Mouse (Mus musculus) embryonic fibroblast, embryonic 13.5 days (primary cell): ENCODE measurements around the gene Tex264. TPM values are rescaled to one million over a fixed set of nuclear protein-coding genes. Genes with fewer than 3 reads are reported as not detected.

ENCODE experiments used
- H3K27ac ChIP-seq: 2 replicates; pipeline ENCODE4 v1.5.1; 2012; ENCODE audit warnings: low read length, control low read depth, inconsistent platforms; ENCODE audit not compliant: insufficient read depth
- H3K4me1 ChIP-seq: 2 replicates; pipeline ENCODE4 v1.6.1; 2011; ENCODE audit warnings: low read length; ENCODE audit not compliant: control insufficient read depth, insufficient read depth
- H3K4me3 ChIP-seq: 2 replicates; pipeline ENCODE4 v1.5.1; 2011; ENCODE audit warnings: mild to moderate bottlenecking, control low read depth, low read length; ENCODE audit not compliant: insufficient read depth
- CTCF ChIP-seq: IDR thresholded peaks from 2 replicates; pipeline ENCODE4 v1.5.1; 2011; ENCODE audit warnings: mild to moderate bottlenecking, control low read depth, low read length, moderate library complexity, borderline replicate concordance; ENCODE audit not compliant: insufficient read depth
- POLR2A ChIP-seq: IDR thresholded peaks from 2 replicates; pipeline ENCODE4 v1.6.1; 2011; ENCODE audit warnings: low read depth, mild to moderate bottlenecking, control low read depth, low read length, moderate library complexity
- polyA plus RNA-seq: library from polyadenylated mRNA; stranded (reverse); fragments of >200 nt; gene quantifications from 2 replicates; pipeline ENCODE4 v1.2.4, GENCODE M21; 2011; ENCODE audit warnings: low read depth; ENCODE audit not compliant: missing spikeins, insufficient read length

The Tex264 gene
- polyA plus RNA-seq, 1 experiment: 85.2 TPM

DNA sequence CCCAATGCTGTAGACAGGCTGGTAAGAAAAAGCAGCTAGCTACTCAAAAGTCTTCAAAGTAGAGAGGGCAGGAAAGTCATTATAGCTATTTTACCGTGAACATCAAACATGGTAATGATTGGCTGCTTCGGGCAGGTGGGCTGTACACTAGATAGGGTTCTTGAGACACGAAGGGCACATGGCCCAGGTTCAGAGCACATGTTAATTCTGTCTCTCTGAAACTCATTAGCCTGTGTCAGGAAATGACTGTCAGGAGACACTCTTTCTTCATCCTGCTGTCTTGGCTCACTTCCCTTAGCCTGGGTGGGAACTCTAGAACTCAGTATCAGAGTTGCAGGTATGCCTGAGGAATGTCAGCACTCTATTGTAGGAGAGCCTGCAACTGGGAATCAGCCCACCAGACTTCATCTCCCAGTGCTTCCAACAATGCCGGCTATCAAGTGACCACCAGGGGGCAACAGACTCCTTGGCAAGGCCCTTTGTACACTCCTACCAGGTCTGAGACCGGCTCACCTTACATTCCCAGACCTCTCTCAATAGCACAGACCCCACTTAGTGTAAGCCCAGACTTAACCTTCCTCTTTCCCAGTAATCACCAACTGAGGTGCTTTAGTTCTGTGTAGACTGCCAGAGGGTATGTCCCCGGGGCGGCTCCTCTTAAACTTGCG, 1.4 kb upstream of the Tex264 start:
- Histone ChIP-seq H3K4me1 (no peaks in the 10 kb centered on the region), H3K27ac (no peak overlapping the region), H3K4me3 (no peak overlapping the region)
- TF ChIP-seq CTCF: peak; percentile 57
- TF ChIP-seq POLR2A: no peak

GRCm38 (mm10) chr9:106684918-106685248, 844 bp downstream of the Tex264 start:
- TF ChIP-seq CTCF (no peak), POLR2A (no peak)
- Histone ChIP-seq H3K27ac (peak overlapping the region; percentile 93), H3K4me3 (peak overlapping the region; percentile 76), H3K4me1 (no peaks in the 10 kb centered on the region)

DNA sequence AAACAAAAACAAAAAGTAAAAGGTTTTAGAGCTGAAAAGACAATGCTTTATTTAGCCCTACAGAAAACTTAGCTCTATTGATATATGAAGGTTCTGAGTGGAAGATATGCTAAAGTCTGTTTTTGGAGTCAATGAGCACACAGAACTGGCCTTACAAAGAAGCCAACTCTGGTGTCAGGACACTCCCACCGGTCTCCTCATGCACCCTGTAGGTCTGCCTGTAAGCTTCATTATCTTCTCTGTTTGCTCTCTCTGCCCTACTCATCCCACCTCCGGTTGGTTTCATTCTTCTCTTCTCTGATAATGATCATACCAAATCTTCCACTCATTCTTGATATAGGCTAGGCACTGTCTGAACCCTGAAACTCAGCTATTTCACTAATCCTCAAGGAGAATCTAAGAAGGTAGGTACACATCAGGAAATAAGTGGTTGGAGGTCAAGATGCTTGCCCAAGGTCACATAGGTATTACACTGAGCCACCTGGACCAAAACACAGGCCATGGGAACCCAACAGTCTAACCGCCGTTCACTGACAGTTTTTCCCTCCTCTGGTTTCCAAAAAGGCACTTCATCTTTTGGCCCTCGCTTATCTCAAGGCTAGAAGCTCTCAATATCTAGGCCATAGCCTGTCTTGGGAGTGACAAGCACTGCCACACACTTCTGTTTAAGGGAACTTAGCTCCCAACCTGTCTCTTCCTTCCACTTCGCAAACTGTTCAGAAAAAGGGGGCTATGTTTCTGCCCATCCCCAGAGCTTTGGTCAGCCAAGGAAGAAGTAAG, 1.4 kb downstream of the Tex264 start:
- TF ChIP-seq CTCF: no peak
- TF ChIP-seq POLR2A: no peak
- H3K4me3 ChIP-seq: peak overlapping the region; percentile 76
- H3K27ac ChIP-seq: peak overlapping the region; percentile 93
- H3K4me1 ChIP-seq: no peaks in the 10 kb centered on the region

DNA sequence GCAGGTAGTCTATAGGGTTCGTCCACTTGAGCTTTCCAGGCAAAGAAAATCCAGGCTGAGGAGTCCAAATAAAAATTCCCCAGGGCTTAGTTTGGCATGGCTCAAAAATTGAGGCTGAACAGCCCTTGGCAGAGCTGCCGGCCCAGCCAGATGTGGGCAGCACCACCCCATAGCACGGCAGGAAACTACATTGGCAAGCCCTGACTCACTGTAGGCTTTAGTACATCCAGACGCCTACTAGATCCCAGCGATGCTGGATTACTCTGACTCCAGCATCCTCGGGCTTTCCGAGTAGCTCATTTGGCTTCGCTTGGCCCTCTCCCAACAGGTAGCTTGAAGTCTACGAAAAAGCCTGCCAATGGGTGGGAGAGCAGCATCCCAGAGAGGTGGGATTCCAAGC, 4.7 kb downstream of the Tex264 start:
- no peak overlapping the region for H3K4me3 ChIP-seq
- H3K4me1 ChIP-seq: no peaks in the 10 kb centered on the region; the same call in 1 of the 2 replicates
- TF ChIP-seq POLR2A (no peak), CTCF (no peak)
- H3K27ac ChIP-seq: no peak overlapping the region; the same call in 1 of the 2 replicates

DNA sequence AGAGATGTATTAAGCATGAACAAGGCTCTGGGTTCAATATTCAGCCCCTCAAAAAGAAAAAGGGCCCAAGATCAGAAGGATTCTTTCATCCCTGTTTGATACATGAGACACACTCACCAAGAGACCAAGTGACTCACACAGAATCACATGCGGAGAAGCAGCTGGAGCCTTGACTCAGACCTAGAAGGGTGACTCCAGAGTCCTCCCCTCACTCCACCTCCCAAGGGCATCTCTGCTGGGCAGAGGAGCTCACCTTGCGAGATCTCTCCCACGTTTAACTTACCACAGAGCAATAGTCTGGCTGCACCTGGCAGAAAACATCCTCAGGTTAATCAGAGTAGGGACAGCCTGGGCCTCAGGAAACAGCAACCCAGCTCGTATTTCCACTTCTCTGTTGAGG, 7.5 kb downstream of the Tex264 start:
- Histone ChIP-seq H3K4me3 (no peak overlapping the region), H3K4me1 (no peaks in the 10 kb centered on the region; the same call in 1 of the 2 replicates), H3K27ac (no peak overlapping the region)
- TF ChIP-seq CTCF (no peak), POLR2A (no peak)

GRCm38 (mm10) chr9:106677702-106678101, 8.0 kb downstream of the Tex264 start:
- no peak for TF ChIP-seq CTCF
- no peak for TF ChIP-seq POLR2A
- H3K4me1 ChIP-seq: no peaks in the 10 kb centered on the region; the same call in 1 of the 2 replicates
- H3K4me3 ChIP-seq: no peak overlapping the region
- no peak overlapping the region for H3K27ac ChIP-seq

- no peak for TF ChIP-seq POLR2A
- TF ChIP-seq CTCF: no peak
- no peak overlapping the region for H3K4me3 ChIP-seq
Measured at GRCm38 (mm10) chr9:106676571-106676970, 9.2 kb downstream of the Tex264 start.

GRCm38 (mm10) chr9:106675965-106676364, 9.8 kb downstream of the Tex264 start:
- no peak for TF ChIP-seq CTCF
- no peak for TF ChIP-seq POLR2A
- H3K4me3 ChIP-seq: no peak overlapping the region
- H3K4me1 ChIP-seq: no peaks in the 10 kb centered on the region; the same call in 1 of the 2 replicates
- no peak overlapping the region for H3K27ac ChIP-seq

More at GRCm38 (mm10) chr9:106676571-106676970, 9.2 kb downstream of the Tex264 start:
- H3K4me1 ChIP-seq: no peaks in the 10 kb centered on the region; the same call in 1 of the 2 replicates
- H3K27ac ChIP-seq: no peak overlapping the region

DNA sequence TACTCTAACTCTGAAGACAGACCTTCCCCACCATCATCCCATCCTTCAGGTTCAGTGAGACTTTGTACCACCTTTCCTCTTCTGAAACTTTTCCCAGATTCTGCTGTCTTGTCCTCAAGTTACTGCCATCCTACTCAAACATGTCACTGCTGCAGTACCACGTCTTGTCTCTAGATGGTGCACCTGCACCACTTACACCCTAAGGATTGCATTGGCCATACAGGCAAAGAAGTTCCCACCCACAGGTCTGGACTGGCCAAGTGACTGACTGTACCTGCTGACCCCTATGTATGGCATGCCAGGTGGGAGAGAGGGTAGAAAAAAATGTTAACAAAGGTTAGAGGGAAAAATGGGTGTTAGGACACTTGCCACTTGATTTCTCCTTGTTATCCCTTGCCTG, 10.2 kb downstream of the Tex264 start:
- H3K4me3 ChIP-seq: no peak overlapping the region
- H3K4me1 ChIP-seq: no peaks in the 10 kb centered on the region; the same call in 1 of the 2 replicates
- TF ChIP-seq CTCF (peak; percentile 82), POLR2A (no peak)
- H3K27ac ChIP-seq: no peak overlapping the region

- TF ChIP-seq POLR2A (no peak), CTCF (no peak)
- Histone ChIP-seq H3K4me1 (no peaks in the 10 kb centered on the region; the same call in 1 of the 2 replicates), H3K4me3 (no peak overlapping the region), H3K27ac (no peak overlapping the region)
Measured at GRCm38 (mm10) chr9:106673860-106674259, 11.9 kb downstream of the Tex264 start.
